Mouse (Mus musculus): Measurements from ENCODE around the gene Map7.

DNA sequence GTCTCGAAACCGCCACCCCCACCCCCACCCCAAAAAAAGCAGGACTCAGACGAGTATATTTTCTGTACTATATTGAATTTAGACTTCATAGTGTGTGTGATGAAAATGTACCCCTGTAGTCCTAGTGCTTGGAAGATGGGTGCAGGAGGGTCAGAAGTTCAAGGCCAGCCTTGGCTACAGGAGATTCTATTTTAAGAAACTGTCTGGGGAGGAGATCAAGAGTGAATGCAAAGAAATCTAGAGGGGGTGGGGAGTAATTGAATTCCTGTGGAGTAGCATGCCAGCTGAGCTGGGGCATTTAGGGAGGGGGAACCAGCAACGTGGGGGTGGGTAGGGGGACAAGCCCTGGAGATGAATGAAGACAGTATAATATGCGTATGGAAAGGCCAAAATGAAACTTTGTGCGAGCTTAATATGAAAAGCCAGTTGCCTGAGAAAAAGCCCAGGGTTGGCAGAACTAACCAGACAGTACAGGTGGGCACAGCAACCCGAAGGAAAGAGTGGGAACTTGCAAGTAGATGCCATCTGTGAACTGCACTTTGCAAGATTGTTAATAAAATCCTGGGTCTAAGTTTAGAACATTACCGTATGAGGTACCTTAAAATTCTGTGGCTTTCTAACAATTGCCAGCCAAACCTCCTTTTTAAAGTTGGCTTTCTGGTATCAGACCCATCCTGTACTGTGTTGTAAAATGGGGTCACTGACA, 8.9 kb downstream of the Map7 start:
- no peak for TF ChIP-seq POLR2A (IDR thresholded peaks at IDR 0.05; ENCODE audit: insufficient read depth, low read length)
- no peak for TF ChIP-seq CTCF (IDR thresholded peaks at IDR 0.05; ENCODE audit: low read depth, low read length)
